Mouse (Mus musculus) embryonic fibroblast, embryonic 13.5 days (primary cell): ENCODE measurements around the gene Gm12166. TPM values are rescaled to one million over a fixed set of nuclear protein-coding genes. Genes with fewer than 3 reads are reported as not detected.

Experiments used
- H3K27ac ChIP-seq: 2 replicates; pipeline ENCODE4 v1.5.1; 2012; ENCODE audit warnings: low read length, control low read depth, inconsistent platforms; ENCODE audit not compliant: insufficient read depth
- H3K4me1 ChIP-seq: 2 replicates; pipeline ENCODE4 v1.6.1; 2011; ENCODE audit warnings: low read length; ENCODE audit not compliant: control insufficient read depth, insufficient read depth
- H3K4me3 ChIP-seq: 2 replicates; pipeline ENCODE4 v1.5.1; 2011; ENCODE audit warnings: mild to moderate bottlenecking, control low read depth, low read length; ENCODE audit not compliant: insufficient read depth
- CTCF ChIP-seq: IDR thresholded peaks from 2 replicates; pipeline ENCODE4 v1.5.1; 2011; ENCODE audit warnings: mild to moderate bottlenecking, control low read depth, low read length, moderate library complexity, borderline replicate concordance; ENCODE audit not compliant: insufficient read depth
- POLR2A ChIP-seq: IDR thresholded peaks from 2 replicates; pipeline ENCODE4 v1.6.1; 2011; ENCODE audit warnings: low read depth, mild to moderate bottlenecking, control low read depth, low read length, moderate library complexity
- polyA plus RNA-seq: library from polyadenylated mRNA; stranded (reverse); fragments of >200 nt; gene quantifications from 2 replicates; pipeline ENCODE4 v1.2.4, GENCODE M21; 2011; ENCODE audit warnings: low read depth; ENCODE audit not compliant: missing spikeins, insufficient read length

The Gm12166 gene
- polyA plus RNA-seq, 1 experiment, result 3.0 TPM

DNA sequence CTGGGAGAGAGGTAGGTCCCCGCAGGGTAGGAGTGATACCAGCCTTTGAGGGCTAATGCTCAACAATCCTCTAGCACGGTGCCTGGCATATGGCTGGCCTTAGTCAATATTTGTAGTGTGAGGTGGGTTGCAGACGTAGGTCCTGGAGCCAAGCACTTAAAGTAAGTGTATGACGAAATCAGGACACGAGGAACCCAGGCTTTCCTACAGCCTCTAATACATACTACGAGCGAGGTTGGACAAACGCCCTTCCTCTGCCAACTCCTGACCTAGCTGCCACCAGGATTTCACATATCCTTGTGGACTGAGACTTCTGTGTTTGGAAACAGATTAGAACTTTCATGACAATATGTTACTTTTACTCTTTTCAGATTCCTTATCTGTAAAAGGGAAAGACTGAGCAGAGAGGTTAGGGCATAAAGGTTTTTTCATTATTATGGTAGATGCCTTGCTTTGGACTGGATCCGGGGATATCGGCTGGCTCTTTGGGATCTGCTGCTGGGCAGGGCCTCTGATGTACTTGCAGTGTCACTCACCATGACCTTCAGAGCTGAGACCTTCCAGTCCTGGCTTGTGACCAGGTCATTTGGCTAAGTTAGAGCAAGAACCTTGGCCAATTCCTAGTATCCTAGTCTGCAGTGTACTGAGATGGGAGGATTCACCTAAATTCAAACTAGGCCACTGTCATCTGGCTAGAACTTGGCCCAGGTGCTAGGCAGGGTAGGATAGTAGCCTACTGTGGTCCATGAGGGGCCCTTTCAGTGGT is 33.5 kb upstream of the Gm12166 start:
- no peak overlapping the region for H3K4me3 ChIP-seq
- H3K27ac ChIP-seq, result peak overlapping the region; percentile 94
- peaks cover 36% of the 10 kb centered on the region for H3K4me1 ChIP-seq
- TF ChIP-seq POLR2A (no peak), CTCF (no peak)

DNA sequence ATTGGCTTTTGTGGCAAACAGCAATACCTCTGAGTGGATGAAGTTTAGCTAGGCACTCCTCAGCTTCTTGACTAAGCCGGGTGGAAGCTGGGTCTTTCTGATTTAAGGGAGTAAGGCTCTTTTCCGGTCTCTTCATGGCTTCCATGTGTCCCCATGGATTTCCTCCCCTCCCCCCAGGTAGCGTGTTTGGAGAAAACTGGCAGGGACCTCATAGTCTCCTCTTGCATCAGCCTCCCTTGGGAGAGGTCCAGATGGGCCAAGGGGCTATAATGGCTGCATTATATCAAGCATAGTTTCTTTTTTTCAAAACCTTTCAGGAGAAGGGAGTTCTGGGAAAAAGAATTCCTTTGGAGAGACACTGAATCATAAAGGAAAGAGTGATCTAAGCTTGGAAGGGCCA is 32.4 kb upstream of the Gm12166 start:
- Histone ChIP-seq H3K4me3 (no peak overlapping the region), H3K4me1 (peaks cover 41% of the 10 kb centered on the region), H3K27ac (peak overlapping the region; percentile 94)
- TF ChIP-seq CTCF (no peak), POLR2A (no peak)

- TF ChIP-seq POLR2A, result no peak
- no peak for TF ChIP-seq CTCF
- H3K4me1 ChIP-seq, result peaks cover 35% of the 10 kb centered on the region
- H3K27ac ChIP-seq, result peak overlapping the region; percentile 94
Observed at GRCm38 (mm10) chr11:46083835-46084444, 31.8 kb upstream of the Gm12166 start.

DNA sequence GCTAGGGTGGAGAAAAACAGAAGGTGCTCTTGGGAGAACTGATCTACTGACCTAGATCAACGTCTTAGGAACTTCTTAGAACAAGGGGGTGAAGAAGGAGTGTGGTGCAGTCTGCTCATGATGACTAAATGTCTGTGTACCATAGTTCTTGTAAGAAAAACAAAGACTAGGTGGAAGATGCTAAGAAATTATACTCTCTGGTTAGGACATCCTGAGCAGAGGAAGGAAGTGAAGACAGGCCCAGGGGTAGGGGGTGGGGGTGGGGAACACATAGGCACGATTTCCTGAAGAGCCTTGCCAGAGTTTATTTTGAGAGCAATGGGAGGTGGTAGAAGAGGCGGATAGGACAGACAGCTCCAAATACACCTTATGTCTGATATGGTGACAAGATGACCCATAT is 31.3 kb upstream of the Gm12166 start:
- H3K4me3 ChIP-seq, result no peak overlapping the region
- peaks cover 30% of the 10 kb centered on the region for H3K4me1 ChIP-seq
- H3K27ac ChIP-seq, result peak overlapping the region; percentile 94
- TF ChIP-seq POLR2A (no peak), CTCF (no peak)

More at GRCm38 (mm10) chr11:46083835-46084444, 31.8 kb upstream of the Gm12166 start:
- H3K4me3 ChIP-seq, result no peak overlapping the region

DNA sequence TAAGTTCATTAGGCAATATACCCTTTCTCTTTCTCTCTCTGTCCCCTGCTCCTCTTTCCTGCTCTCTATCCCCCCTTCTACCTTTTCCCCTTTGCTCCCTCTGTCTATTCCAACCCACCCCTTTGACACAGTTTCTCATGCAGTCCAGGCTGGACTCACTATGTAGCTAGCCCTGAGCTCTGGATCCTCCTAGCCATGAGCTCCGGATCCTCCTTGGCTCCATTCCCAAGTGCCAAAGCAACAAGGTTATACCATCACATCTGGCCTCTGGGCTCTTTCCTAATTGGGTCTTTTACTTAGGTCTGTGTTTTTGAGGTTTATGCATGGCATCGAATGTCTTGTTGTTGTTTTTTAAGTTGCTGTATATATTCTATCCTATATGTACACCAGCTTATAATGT is 29.0 kb upstream of the Gm12166 start:
- H3K4me1 ChIP-seq, result peaks cover 24% of the 10 kb centered on the region
- no peak overlapping the region for H3K4me3 ChIP-seq
- peak overlapping the region; percentile 69 for H3K27ac ChIP-seq
- TF ChIP-seq CTCF (no peak), POLR2A (no peak)

DNA sequence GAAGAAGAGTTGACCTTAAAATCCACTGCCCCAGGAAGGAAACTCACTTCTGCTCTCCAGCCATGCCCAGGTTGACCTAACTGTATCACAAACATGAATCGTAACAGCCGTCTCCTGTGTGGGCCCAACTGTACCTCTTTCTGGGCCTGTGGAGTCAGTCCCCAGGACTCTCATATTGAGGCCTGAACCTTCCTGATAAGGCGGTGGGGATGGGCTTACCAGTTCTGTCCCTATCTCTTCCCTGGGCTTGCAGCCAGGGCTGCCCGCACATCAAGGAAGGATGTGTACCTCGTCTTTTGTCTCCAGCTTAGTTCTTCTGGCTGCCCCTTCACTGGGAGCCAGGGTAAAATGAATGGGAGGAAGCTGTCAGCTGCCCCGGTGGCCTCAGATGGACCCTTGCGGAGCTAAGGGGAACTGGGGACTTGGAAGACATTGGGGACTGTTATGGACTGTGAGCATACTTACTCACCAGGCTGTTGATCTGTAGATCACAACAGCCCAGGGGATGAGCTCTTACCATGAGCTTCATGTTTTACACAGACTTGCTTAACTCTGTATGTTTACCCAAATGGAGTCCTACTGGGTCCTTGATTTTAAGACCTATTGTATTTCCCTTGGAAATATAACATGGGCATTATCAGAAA is 25.7 kb upstream of the Gm12166 start:
- Histone ChIP-seq H3K4me1 (peaks cover 30% of the 10 kb centered on the region), H3K27ac (no peak overlapping the region), H3K4me3 (no peak overlapping the region)
- TF ChIP-seq CTCF, result no peak
- no peak for TF ChIP-seq POLR2A

- Histone ChIP-seq H3K4me3 (no peak overlapping the region), H3K4me1 (peaks cover 34% of the 10 kb centered on the region), H3K27ac (no peak overlapping the region)
- TF ChIP-seq CTCF, result no peak
- no peak for TF ChIP-seq POLR2A
Observed at GRCm38 (mm10) chr11:46077304-46077703, 25.2 kb upstream of the Gm12166 start.

GRCm38 (mm10) chr11:46076442-46077158 is 24.5 kb upstream of the Gm12166 start:
- TF ChIP-seq CTCF (no peak), POLR2A (no peak)
- H3K27ac ChIP-seq, result no peak overlapping the region
- no peak overlapping the region for H3K4me3 ChIP-seq
- peaks cover 31% of the 10 kb centered on the region for H3K4me1 ChIP-seq

GRCm38 (mm10) chr11:46075507-46075906 is 23.4 kb upstream of the Gm12166 start:
- TF ChIP-seq POLR2A (no peak), CTCF (no peak)
- Histone ChIP-seq H3K4me3 (no peak overlapping the region), H3K27ac (no peak overlapping the region), H3K4me1 (peaks cover 32% of the 10 kb centered on the region)

- H3K4me3 ChIP-seq, result no peak overlapping the region
- TF ChIP-seq CTCF (no peak), POLR2A (no peak)
- H3K4me1 ChIP-seq, result peaks cover 32% of the 10 kb centered on the region
- H3K27ac ChIP-seq, result peak overlapping the region; percentile 98
Observed at GRCm38 (mm10) chr11:46073850-46074688, 21.9 kb upstream of the Gm12166 start.
